In genomic region chr4:59580495-59581281, GRCm38 (mm10) we compare ENCODE assay signal across 8 mouse cellular contexts. TPM values are rescaled to one million over a fixed set of nuclear protein-coding genes. Genes with fewer than 3 reads are reported as not detected.
DNase-seq lines count a peak whose midpoint lies in the region; ATAC-seq lines count a peak whose summit lies in the region.

No protein-coding gene starts in this region.

- peak overlapping the region; percentile 57 for H3K4me3 ChIP-seq in heart, embryonic 11.5 days (ENCODE audit: low read depth, low read length)
- peak overlapping the region; percentile 66 for H3K4me3 ChIP-seq in midbrain, embryonic 12.5 days

- intact Hi-C loops in heart, postnatal 36 days (cut with DNase I) = no loop called here

- H3K36me3 ChIP-seq in heart, embryonic 11.5 days (ENCODE audit: control insufficient read depth, insufficient read depth, low read length) = no peaks in the 10 kb centered on the region
- no peaks in the 10 kb centered on the region for H3K36me3 ChIP-seq in midbrain, embryonic 12.5 days

- peak overlapping the region; percentile 90 for H3K4me2 ChIP-seq in heart, embryonic 11.5 days
- peak overlapping the region; percentile 75 for H3K4me2 ChIP-seq in midbrain, embryonic 12.5 days (replicated peaks)

- peaks cover 2% of the 10 kb centered on the region; the same call in 1 of the 2 replicates for H3K4me1 ChIP-seq in heart, embryonic 11.5 days (ENCODE audit: control insufficient read depth, insufficient read depth, low read length)
- H3K4me1 ChIP-seq in midbrain, embryonic 12.5 days = peaks cover 11% of the 10 kb centered on the region

- ATAC-seq in heart, embryonic 11.5 days (replicated peaks; ENCODE audit: insufficient number of reproducible peaks, low FRiP score, low TSS enrichment) = peak; percentile 60; the same call in 1 of the 2 replicates
- peak; percentile 50 for ATAC-seq in midbrain, embryonic 12.5 days (ENCODE audit: low FRiP score, low read depth)

- WGBS in heart, embryonic 11.5 days (ENCODE audit: insufficient replicate concordance) = under 1% methylated on average over 23 of the region's 23 CpGs
- under 1% methylated on average over 23 of the region's 23 CpGs for WGBS in midbrain, embryonic 12.5 days

- H3K9me3 ChIP-seq in heart, embryonic 11.5 days (replicated peaks; ENCODE audit: control insufficient read depth, low read length) = no peaks in the 10 kb centered on the region
- H3K9me3 ChIP-seq in midbrain, embryonic 12.5 days = no peaks in the 10 kb centered on the region

- H3K9ac ChIP-seq in heart, embryonic 11.5 days (ENCODE audit: low read depth, low read length) = peak overlapping the region; percentile 83
- H3K9ac ChIP-seq in midbrain, embryonic 12.5 days (replicated peaks) = peak overlapping the region; percentile 60

- peak overlapping the region; percentile 93 for H3K27ac ChIP-seq in heart, embryonic 11.5 days (ENCODE audit: low read depth, low read length)
- peak overlapping the region; percentile 85 for H3K27ac ChIP-seq in midbrain, embryonic 12.5 days (replicated peaks)

- H3K27me3 ChIP-seq in heart, embryonic 11.5 days (ENCODE audit: control insufficient read depth, insufficient read depth, low read length) = no peaks in the 10 kb centered on the region
- peaks cover 5% of the 10 kb centered on the region; the same call in 1 of the 2 replicates for H3K27me3 ChIP-seq in midbrain, embryonic 12.5 days

- no peak for DNase-seq in heart, postnatal 36 days
- DNase-seq in MN1 (ENCODE audit: low spot score) = peak; percentile 66
- DNase-seq in cerebellum, postnatal 10 days = peak; percentile 64 to 65
- DNase-seq in frontal cortex, postnatal 10 days (ENCODE audit: low spot score in 2 of 2) = peak; percentile 23 to 29
- DNase-seq in layer of hippocampus, adult 9-11 months = peak; percentile 37
- peak; percentile 62 for DNase-seq in testis, postnatal 10 days (ENCODE audit: low spot score)

RNA-seq across cellular contexts. Expression of gene Hsdl2, which starts 0.7 kb away (rescaled TPM):
- 30.8 and 34.2 TPM in 2 replicates for polyA plus RNA-seq in heart, embryonic 11.5 days (2014; fragmentation: Nextera tagmentation; extraction: Ambion mirVana)
- total RNA-seq in heart, postnatal 36 days (2021) = 100 to 1,000 TPM; 240 to 258 TPM
- polyA plus RNA-seq in midbrain, embryonic 12.5 days (2016; fragmentation: Nextera tagmentation; extraction: Ambion mirVana) = 30.0 and 30.4 TPM in 2 replicates

RNA-seq across cellular contexts. Expression of gene Ptbp3, which starts 31.5 kb away (rescaled TPM):
- polyA plus RNA-seq in heart, embryonic 11.5 days (2014; fragmentation: Nextera tagmentation; extraction: Ambion mirVana) = 48.4 and 51.3 TPM in 2 replicates
- total RNA-seq in heart, postnatal 36 days (2021) = 10 to 100 TPM; 30.4 to 31.2 TPM
- polyA plus RNA-seq in midbrain, embryonic 12.5 days (2016; fragmentation: Nextera tagmentation; extraction: Ambion mirVana) = 22.4 and 26.3 TPM in 2 replicates

RNA-seq across cellular contexts. Expression of gene E130308A19Rik, which starts 45.3 kb away (rescaled TPM):
- 27.0 and 30.5 TPM in 2 replicates for polyA plus RNA-seq in heart, embryonic 11.5 days (2014; fragmentation: Nextera tagmentation; extraction: Ambion mirVana)
- total RNA-seq in heart, postnatal 36 days (2021) = 1 to 10 TPM; 7.2 to 7.6 TPM
- 60.5 and 69.0 TPM in 2 replicates for polyA plus RNA-seq in midbrain, embryonic 12.5 days (2016; fragmentation: Nextera tagmentation; extraction: Ambion mirVana)

Comparison
In these comparisons a context has a peak if more than half of its experiments do, and no peak if none do; other contexts are left out.
1. DNase-seq: peak in MN1 (single experiment), cerebellum, postnatal 10 days (2 of 2), frontal cortex, postnatal 10 days (2 of 2), layer of hippocampus, adult 9-11 months (single experiment) and testis, postnatal 10 days (single experiment); none in heart, postnatal 36 days (0 of 2).